ENCODE assay signal across 16 mouse cellular contexts in the genomic region with DNA sequence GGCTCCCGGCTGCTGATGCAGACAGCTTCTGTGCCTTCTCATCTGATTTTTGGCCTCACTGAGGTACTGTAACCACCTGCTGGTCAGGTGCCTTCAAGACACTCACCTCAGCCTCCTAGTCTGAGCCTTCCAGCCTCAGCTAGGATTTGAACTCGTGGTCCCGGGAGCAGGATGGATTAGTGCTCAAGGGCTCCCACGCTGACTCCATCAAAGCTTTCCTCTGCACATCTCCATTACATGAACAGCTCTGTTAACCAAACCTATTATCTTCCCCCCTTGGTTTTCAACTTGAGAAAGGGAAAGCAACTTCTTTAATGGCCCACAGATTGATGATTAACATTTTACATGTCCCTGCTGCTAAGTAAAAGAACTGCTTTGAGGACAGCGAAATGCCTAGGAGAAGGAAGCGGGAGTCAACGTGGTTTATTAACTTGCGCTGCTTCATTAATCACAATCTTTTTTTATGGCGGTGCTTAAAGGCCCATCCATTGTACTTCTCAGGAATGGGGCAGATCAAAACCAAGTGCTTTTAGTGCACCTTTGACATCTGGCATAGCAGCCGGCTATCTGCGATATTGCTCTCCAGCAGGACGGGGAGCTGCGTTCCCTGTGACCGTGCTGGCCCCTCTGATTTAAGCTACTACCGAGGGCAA.
DNase-seq lines count a peak whose midpoint lies in the region; ATAC-seq and TF ChIP-seq lines count a peak whose summit lies in the region.
"Had no signal": no experiment of that assay in that cellular context is flagged by ENCODE, and none has a peak within 500 bp of the region (broad histone marks: within the 10 kb centered on the region; RNA-seq: fewer than 3 reads in every experiment).

No protein-coding gene starts in this region.

- H3K27me3 ChIP-seq in forebrain, postnatal 0 days (ENCODE audit: insufficient read depth, low read length) = no peaks in the 10 kb centered on the region
- no peaks in the 10 kb centered on the region for H3K27me3 ChIP-seq in forebrain, embryonic 11.5 days (ENCODE audit: control insufficient read depth, insufficient read depth, low read length)
- no peaks in the 10 kb centered on the region for H3K27me3 ChIP-seq in kidney, embryonic 15.5 days
- H3K27me3 ChIP-seq in neural tube, embryonic 13.5 days = no peaks in the 10 kb centered on the region
- H3K27me3 ChIP-seq: midbrain, embryonic 12.5 days had no signal

- DNase-seq in forebrain, postnatal 0 days = no peak
- DNase-seq in forebrain, embryonic 11.5 days (ENCODE audit: low spot score) = no peak
- DNase-seq in kidney, adult 18-20 months = no peak
- DNase-seq in kidney, postnatal 36 days = peak; percentile 9 to 14
- no peak for DNase-seq in spleen, postnatal 14 days (ENCODE audit: low spot score in 2 of 2)
- DNase-seq: adrenal gland, adult 2 months; cerebellum, adult 18-20 months; heart, postnatal 10 days; lung, postnatal 14 days; thymus, postnatal 25 days had no signal

- no peak for ATAC-seq in forebrain, postnatal 0 days
- ATAC-seq in forebrain, embryonic 11.5 days (replicated peaks; ENCODE audit: low FRiP score) = no peak
- peak; percentile 87 for ATAC-seq in kidney, embryonic 15.5 days (replicated peaks; ENCODE audit: low FRiP score)
- peak; percentile 81 for ATAC-seq in neural tube, embryonic 13.5 days (ENCODE audit: low read depth)
- ATAC-seq in frontal cortex, adult (ENCODE audit: low TSS enrichment) = no peak

- no peak for TF ChIP-seq CTCF in forebrain, postnatal 0 days (IDR thresholded peaks at IDR 0.05; ENCODE audit: low read depth)

- WGBS in forebrain, postnatal 0 days = 65% methylated on average over 15 of the region's 15 CpGs
- WGBS in forebrain, embryonic 11.5 days = 67% methylated on average over 15 of the region's 15 CpGs
- 15% methylated on average over 15 of the region's 15 CpGs for WGBS in kidney, embryonic 15.5 days
- 16% methylated on average over 15 of the region's 15 CpGs for WGBS in neural tube, embryonic 13.5 days

- H3K9ac ChIP-seq in forebrain, postnatal 0 days = no peak overlapping the region
- no peak overlapping the region for H3K9ac ChIP-seq in forebrain, embryonic 11.5 days (ENCODE audit: low read length)
- H3K9ac ChIP-seq in kidney, embryonic 15.5 days = no peak overlapping the region
- H3K9ac ChIP-seq in neural tube, embryonic 13.5 days = no peak overlapping the region
- H3K9ac ChIP-seq: liver, embryonic 14.5 days; midbrain, embryonic 12.5 days had no signal

- no peaks in the 10 kb centered on the region for H3K9me3 ChIP-seq in forebrain, postnatal 0 days (ENCODE audit: low read length)
- no peaks in the 10 kb centered on the region for H3K9me3 ChIP-seq in forebrain, embryonic 11.5 days (ENCODE audit: control insufficient read depth, low read length)
- no peaks in the 10 kb centered on the region for H3K9me3 ChIP-seq in kidney, embryonic 15.5 days (replicated peaks)
- no peaks in the 10 kb centered on the region for H3K9me3 ChIP-seq in neural tube, embryonic 13.5 days
- H3K9me3 ChIP-seq: embryonic facial prominence, embryonic 10.5 days; midbrain, embryonic 12.5 days had no signal

- H3K4me2 ChIP-seq in forebrain, postnatal 0 days (ENCODE audit: low read depth) = peak overlapping the region; percentile 4; the same call in 1 of the 2 replicates
- H3K4me2 ChIP-seq in forebrain, embryonic 11.5 days (ENCODE audit: low read depth, low read length, severe bottlenecking) = no peak overlapping the region
- peak overlapping the region; percentile 51 for H3K4me2 ChIP-seq in kidney, embryonic 15.5 days
- peak overlapping the region; percentile 45 for H3K4me2 ChIP-seq in neural tube, embryonic 13.5 days
- H3K4me2 ChIP-seq: midbrain, embryonic 12.5 days had no signal

- no peak overlapping the region for H3K4me3 ChIP-seq in forebrain, postnatal 0 days (ENCODE audit: low read depth, low read length)
- H3K4me3 ChIP-seq in forebrain, embryonic 11.5 days (ENCODE audit: low read depth, low read length) = no peak overlapping the region
- H3K4me3 ChIP-seq in kidney, embryonic 15.5 days (replicated peaks) = 0 out of 2 replicates have a peak overlapping the region, but pooled peaks have one; percentile 19
- H3K4me3 ChIP-seq in neural tube, embryonic 13.5 days = 0 out of 2 replicates have a peak overlapping the region, but pooled peaks have one; percentile 6
- H3K4me3 ChIP-seq: embryonic facial prominence, embryonic 10.5 days; midbrain, embryonic 12.5 days had no signal

- no peaks in the 10 kb centered on the region for H3K36me3 ChIP-seq in forebrain, postnatal 0 days (ENCODE audit: insufficient read depth)
- H3K36me3 ChIP-seq in forebrain, embryonic 11.5 days (ENCODE audit: control insufficient read depth, insufficient read depth, low read length) = no peaks in the 10 kb centered on the region
- no peaks in the 10 kb centered on the region for H3K36me3 ChIP-seq in kidney, embryonic 15.5 days
- no peaks in the 10 kb centered on the region for H3K36me3 ChIP-seq in neural tube, embryonic 13.5 days
- H3K36me3 ChIP-seq: embryonic facial prominence, embryonic 10.5 days; midbrain, embryonic 12.5 days had no signal

- no peak overlapping the region for H3K27ac ChIP-seq in forebrain, postnatal 0 days (ENCODE audit: low read depth, low read length)
- no peak overlapping the region for H3K27ac ChIP-seq in forebrain, embryonic 11.5 days (ENCODE audit: low read depth, low read length)
- H3K27ac ChIP-seq in kidney, embryonic 15.5 days = peak overlapping the region; percentile 73
- H3K27ac ChIP-seq in neural tube, embryonic 13.5 days (replicated peaks) = peak overlapping the region; percentile 23
- H3K27ac ChIP-seq: embryonic facial prominence, embryonic 10.5 days; liver, embryonic 14.5 days; midbrain, embryonic 12.5 days had no signal

- H3K4me1 ChIP-seq in forebrain, postnatal 0 days (ENCODE audit: insufficient read depth) = no peaks in the 10 kb centered on the region
- H3K4me1 ChIP-seq in forebrain, embryonic 11.5 days (replicated peaks; ENCODE audit: control insufficient read depth, insufficient read depth, low read length) = no peaks in the 10 kb centered on the region
- peaks cover 16% of the 10 kb centered on the region for H3K4me1 ChIP-seq in kidney, embryonic 15.5 days
- H3K4me1 ChIP-seq in neural tube, embryonic 13.5 days (replicated peaks) = peaks cover 20% of the 10 kb centered on the region
- H3K4me1 ChIP-seq: embryonic facial prominence, embryonic 10.5 days had no signal

Comparison
In these comparisons a context has a peak if more than half of its experiments do, and no peak if none do; other contexts are left out.
1. DNase-seq: peak in kidney, postnatal 36 days (2 of 2); none in forebrain, postnatal 0 days (single experiment), forebrain, embryonic 11.5 days (single experiment), kidney, adult 18-20 months (single experiment) and spleen, postnatal 14 days (0 of 2).
2. ATAC-seq: peak in kidney, embryonic 15.5 days (single experiment) and neural tube, embryonic 13.5 days (single experiment); none in forebrain, postnatal 0 days (single experiment), forebrain, embryonic 11.5 days (single experiment) and frontal cortex, adult (single experiment).
3. H3K27ac ChIP-seq: peak in kidney, embryonic 15.5 days (single experiment) and neural tube, embryonic 13.5 days (single experiment); none in forebrain, postnatal 0 days (single experiment) and forebrain, embryonic 11.5 days (single experiment).
4. H3K4me3 ChIP-seq: peak in kidney, embryonic 15.5 days (single experiment) and neural tube, embryonic 13.5 days (single experiment); none in forebrain, postnatal 0 days (single experiment) and forebrain, embryonic 11.5 days (single experiment).